Mouse (Mus musculus) layer of hippocampus, adult 11-12 months (tissue): ENCODE results near the gene Gm28047.

Experiments used
- DNase-seq: peaks from one replicate; pipeline ENCODE4 v3.0.0; 2022; ENCODE audit warnings: low spot score

The Gm28047 gene

GRCm38 (mm10) chr15:102546677-102547427, 78.0 kb downstream of the Gm28047 start:
- peak; percentile 93 for DNase-seq

- DNase-seq = no peak
Observed at GRCm38 (mm10) chr15:102546246-102546645, 78.6 kb downstream of the Gm28047 start.

GRCm38 (mm10) chr15:102544801-102545200, 80.1 kb downstream of the Gm28047 start:
- peak; percentile 47 for DNase-seq

- DNase-seq = no peak
Observed at GRCm38 (mm10) chr15:102533926-102534325, 90.9 kb downstream of the Gm28047 start.

GRCm38 (mm10) chr15:102532106-102532900, 92.6 kb downstream of the Gm28047 start:
- DNase-seq = no peak

GRCm38 (mm10) chr15:102531586-102531985, 93.3 kb downstream of the Gm28047 start:
- no peak for DNase-seq

- DNase-seq = no peak
Observed at GRCm38 (mm10) chr15:102530566-102530965, 94.3 kb downstream of the Gm28047 start.

GRCm38 (mm10) chr15:102528396-102528795, 96.5 kb downstream of the Gm28047 start:
- DNase-seq = no peak

- no peak for DNase-seq
Observed at GRCm38 (mm10) chr15:102527936-102528335, 96.9 kb downstream of the Gm28047 start.

GRCm38 (mm10) chr15:102526111-102527002, 98.5 kb downstream of the Gm28047 start:
- no peak for DNase-seq

GRCm38 (mm10) chr15:102524892-102525485, 99.9 kb downstream of the Gm28047 start, which contains the start of gene Npff:
Gene Npff (minus strand): TSS chr15:102524942.
- DNase-seq = peak; percentile 86

GRCm38 (mm10) chr15:102521480-102521879, 103.4 kb downstream of the Gm28047 start:
- DNase-seq = no peak

- DNase-seq = no peak
Observed at GRCm38 (mm10) chr15:102520416-102520815, 104.5 kb downstream of the Gm28047 start.

- DNase-seq = no peak
Observed at GRCm38 (mm10) chr15:102519211-102520141, 105.4 kb downstream of the Gm28047 start.

GRCm38 (mm10) chr15:102518859-102519201, 106.0 kb downstream of the Gm28047 start:
- DNase-seq = no peak

GRCm38 (mm10) chr15:102517976-102518858, 106.7 kb downstream of the Gm28047 start, which contains the start of gene Tarbp2:
Gene Tarbp2 (plus strand): TSS chr15:102518192.
- DNase-seq = peak; percentile 100

- DNase-seq = no peak
Observed at GRCm38 (mm10) chr15:102517631-102517975, 107.3 kb downstream of the Gm28047 start.

- DNase-seq = peak; percentile 76
Observed at GRCm38 (mm10) chr15:102516728-102517404, 108.0 kb downstream of the Gm28047 start, which contains the start of gene Map3k12. Gene Map3k12 (minus strand): TSS chr15:102517064.

- no peak for DNase-seq
Observed at GRCm38 (mm10) chr15:102516293-102516692, 108.6 kb downstream of the Gm28047 start.
